In the genomic region with DNA sequence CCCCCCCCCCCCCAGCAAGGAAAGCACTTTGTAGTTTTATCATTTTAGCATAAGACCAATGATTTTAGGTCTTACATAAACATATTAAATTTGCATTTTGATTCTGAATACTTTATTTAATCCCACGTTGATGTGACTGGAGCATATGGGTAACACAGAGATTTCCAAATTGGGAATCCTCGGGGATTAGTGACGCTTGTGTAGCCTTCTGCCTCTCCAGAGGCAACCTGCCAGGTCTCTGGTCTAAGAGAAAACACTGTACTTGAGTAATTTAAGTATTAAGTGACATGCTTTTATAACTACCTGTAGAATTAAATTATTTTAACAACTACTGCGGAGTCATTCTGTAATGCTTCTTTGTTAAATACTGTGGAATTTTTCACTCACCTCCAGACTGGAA, we compare ENCODE assay signal across 16 mouse cellular contexts. TPM values are rescaled to one million over a fixed set of nuclear protein-coding genes. Genes with fewer than 3 reads are reported as not detected.
"Had no signal": no experiment of that assay in that cellular context is flagged by ENCODE, and none has a peak within 500 bp of the region (broad histone marks: within the 10 kb centered on the region; RNA-seq: fewer than 3 reads in every experiment).

No protein-coding gene starts in this region.

- H3K4me3 ChIP-seq: limb, embryonic 15.5 days; liver, embryonic 12.5 days; lung, embryonic 15.5 days; megakaryocyte, embryonic 14.5 days; midbrain, embryonic 12.5 days; neural tube, embryonic 12.5 days; stomach, embryonic 15.5 days had no signal

- H3K4me2 ChIP-seq: limb, embryonic 15.5 days; liver, embryonic 12.5 days; lung, embryonic 15.5 days; midbrain, embryonic 12.5 days; neural tube, embryonic 12.5 days; stomach, embryonic 15.5 days had no signal

- H3K9me3 ChIP-seq: limb, embryonic 15.5 days; liver, embryonic 12.5 days; lung, embryonic 15.5 days; midbrain, embryonic 12.5 days; neural tube, embryonic 12.5 days; stomach, embryonic 15.5 days had no signal

- H3K4me1 ChIP-seq: limb, embryonic 15.5 days; liver, embryonic 12.5 days; lung, embryonic 15.5 days; neural tube, embryonic 12.5 days; stomach, embryonic 15.5 days had no signal

- H3K27me3 ChIP-seq: limb, embryonic 15.5 days; liver, embryonic 12.5 days; lung, embryonic 15.5 days; megakaryocyte, embryonic 14.5 days; midbrain, embryonic 12.5 days; neural tube, embryonic 12.5 days; stomach, embryonic 15.5 days had no signal

- H3K9ac ChIP-seq: limb, embryonic 15.5 days; liver, embryonic 12.5 days; lung, embryonic 15.5 days; midbrain, embryonic 12.5 days; neural tube, embryonic 12.5 days; stomach, embryonic 15.5 days had no signal

- H3K27ac ChIP-seq: kidney, postnatal 0 days; limb, embryonic 15.5 days; liver, embryonic 12.5 days; lung, embryonic 15.5 days; macrophage; midbrain, embryonic 12.5 days; neural tube, embryonic 12.5 days; stomach, embryonic 15.5 days had no signal

- DNase-seq: kidney, adult 9 months; kidney, postnatal 36 days; layer of hippocampus, adult 9-11 months; lung, postnatal 14 days; right cerebral cortex, postnatal 14 days; thymus, adult 2 months; thymus, postnatal 25 days had no signal

- H3K36me3 ChIP-seq: limb, embryonic 15.5 days; lung, embryonic 15.5 days; midbrain, embryonic 12.5 days; neural tube, embryonic 12.5 days; stomach, embryonic 15.5 days had no signal

RNA-seq across cellular contexts. Expression of gene Reln, which starts 59.1 kb away (rescaled TPM):
- polyA plus RNA-seq: macrophage had no signal
